Mouse (Mus musculus): ENCODE results near the gene Acvr2b. TPM values are rescaled to one million over a fixed set of nuclear protein-coding genes. Genes with fewer than 3 reads are reported as not detected.
A peak's percentile ranks its signal among the peaks of the same experiment; 100 is the strongest.

The Acvr2b gene
- polyA plus RNA-seq, 1 experiment, result 5.9 TPM

DNA sequence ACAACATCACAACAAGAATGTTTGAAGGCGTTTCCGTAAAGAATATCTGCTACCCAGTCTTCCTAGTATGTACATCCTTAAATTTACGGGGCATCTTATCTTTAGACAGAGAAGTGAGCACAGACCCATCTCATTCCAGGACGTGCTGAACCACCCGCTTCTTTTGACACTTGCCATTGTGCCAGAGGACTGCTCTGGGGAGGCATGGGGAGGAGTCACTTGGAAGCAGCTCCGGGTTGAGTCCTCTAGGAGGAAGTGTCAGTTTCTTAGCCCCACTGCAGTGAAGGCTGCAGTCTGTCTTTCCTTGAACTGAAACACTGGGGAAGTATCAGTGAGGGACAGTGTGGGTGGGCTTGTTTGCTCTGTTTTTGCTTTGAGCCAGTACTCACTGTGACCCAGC is 43.8 kb downstream of the Acvr2b start:
- Histone ChIP-seq H3K4me3 (ENCODE audit: low read depth, low read length) (peak overlapping the region; percentile 18), H3K27me3 (ENCODE audit: control insufficient read depth, insufficient read depth, low read length) (no peaks in the 10 kb centered on the region), H3K36me3 (ENCODE audit: control insufficient read depth, insufficient read depth, low read length) (peaks cover 15% of the 10 kb centered on the region), H3K27ac (ENCODE audit: insufficient read depth, low read depth, low read length) (no peak overlapping the region), H3K4me1 (ENCODE audit: control insufficient read depth, insufficient read depth, insufficient read length, low read length) (peaks cover 5% of the 10 kb centered on the region; the same call in 1 of the 2 replicates)
- WGBS, result 5% methylated on average over 6 of the region's 6 CpGs
- TF ChIP-seq CTCF (IDR thresholded peaks at IDR 0.05; ENCODE audit: extremely low read depth, insufficient read length, insufficient replicate concordance, low read depth, low read length) (no peak), POLR2A (IDR thresholded peaks at IDR 0.05; ENCODE audit: low read depth, low read length) (no peak)

DNA sequence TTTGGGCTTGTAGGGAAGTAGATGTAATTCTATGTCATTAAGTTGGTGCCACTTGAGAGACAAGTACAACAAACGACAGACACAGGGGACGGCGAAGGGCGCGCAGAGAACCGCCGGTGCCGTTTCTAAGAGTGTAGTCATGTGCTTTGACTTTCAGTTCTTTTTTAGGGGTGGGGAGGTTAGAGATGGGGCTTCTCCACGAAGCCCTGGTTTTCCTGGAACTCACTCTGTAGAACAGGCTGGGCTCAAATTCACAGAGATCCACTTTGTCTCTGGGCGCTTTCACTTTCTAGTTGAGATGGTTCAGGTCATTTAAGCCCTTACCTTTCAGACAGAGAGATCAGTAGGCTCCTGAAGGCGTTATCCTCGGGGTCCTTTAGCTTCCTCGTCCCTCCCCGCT is 54.0 kb downstream of the Acvr2b start:
- no peak for TF ChIP-seq CTCF (IDR thresholded peaks at IDR 0.05; ENCODE audit: extremely low read depth, insufficient read length, insufficient replicate concordance, low read depth, low read length)
- no peak for TF ChIP-seq POLR2A (IDR thresholded peaks at IDR 0.05; ENCODE audit: low read depth, low read length)
- 80% methylated on average over 14 of the region's 14 CpGs for WGBS
- peaks cover 8% of the 10 kb centered on the region for H3K36me3 ChIP-seq (ENCODE audit: control insufficient read depth, insufficient read depth, low read length)
- H3K4me3 ChIP-seq (ENCODE audit: low read depth, low read length), result no peak overlapping the region
- H3K4me1 ChIP-seq (ENCODE audit: control insufficient read depth, insufficient read depth, insufficient read length, low read length), result no peaks in the 10 kb centered on the region
- no peaks in the 10 kb centered on the region for H3K27me3 ChIP-seq (ENCODE audit: control insufficient read depth, insufficient read depth, low read length)
- no peak overlapping the region for H3K27ac ChIP-seq (ENCODE audit: insufficient read depth, low read depth, low read length)

DNA sequence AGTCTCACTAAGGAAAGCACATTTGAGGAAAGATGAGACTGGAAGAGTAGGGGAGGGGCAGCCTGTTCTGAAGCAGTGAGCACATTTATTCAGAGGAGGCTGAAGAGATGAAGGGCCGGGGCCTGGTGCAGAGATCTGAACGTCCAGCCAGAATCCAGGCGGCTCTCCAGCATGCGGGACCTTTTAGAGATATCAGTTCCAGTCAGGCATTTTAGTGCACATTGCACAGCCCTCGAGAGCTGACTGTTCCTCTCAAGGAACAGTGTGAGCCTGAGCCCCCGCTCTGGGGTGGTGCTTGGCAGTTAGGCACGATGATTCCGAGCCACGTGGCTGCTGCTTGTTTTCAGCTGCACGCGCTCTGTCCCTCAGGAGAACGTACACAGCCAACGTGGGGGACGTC is 55.2 kb downstream of the Acvr2b start:
- 87% methylated on average over 14 of the region's 14 CpGs for WGBS
- Histone ChIP-seq H3K36me3 (ENCODE audit: control insufficient read depth, insufficient read depth, low read length) (peaks cover 5% of the 10 kb centered on the region), H3K27ac (ENCODE audit: insufficient read depth, low read depth, low read length) (no peak overlapping the region), H3K4me3 (ENCODE audit: low read depth, low read length) (no peak overlapping the region), H3K27me3 (ENCODE audit: control insufficient read depth, insufficient read depth, low read length) (no peaks in the 10 kb centered on the region), H3K4me1 (ENCODE audit: control insufficient read depth, insufficient read depth, insufficient read length, low read length) (no peaks in the 10 kb centered on the region)
- TF ChIP-seq CTCF (IDR thresholded peaks at IDR 0.05; ENCODE audit: extremely low read depth, insufficient read length, insufficient replicate concordance, low read depth, low read length), result no peak
- TF ChIP-seq POLR2A (IDR thresholded peaks at IDR 0.05; ENCODE audit: low read depth, low read length), result no peak

DNA sequence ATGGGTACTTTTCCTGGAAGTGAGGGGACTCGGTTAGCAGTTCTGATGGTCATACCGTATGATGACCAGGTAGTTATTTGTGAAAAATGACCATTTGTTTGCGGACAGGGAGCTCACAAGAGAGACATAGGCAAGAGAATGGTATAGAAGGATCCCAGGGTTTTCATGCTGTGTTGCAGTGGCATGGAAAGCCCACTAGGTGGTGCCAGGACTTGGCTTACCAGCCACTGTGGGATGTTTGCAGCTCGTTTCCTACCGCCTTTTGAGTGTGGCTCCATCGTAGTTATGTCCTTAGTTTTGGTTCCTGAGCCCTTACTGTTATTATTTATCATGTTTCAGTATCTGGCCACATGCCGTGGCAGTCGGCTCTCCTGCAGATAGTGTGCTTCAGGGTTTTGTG is 58.5 kb downstream of the Acvr2b start:
- Histone ChIP-seq H3K36me3 (ENCODE audit: control insufficient read depth, insufficient read depth, low read length) (peaks cover 25% of the 10 kb centered on the region), H3K27me3 (ENCODE audit: control insufficient read depth, insufficient read depth, low read length) (no peaks in the 10 kb centered on the region), H3K27ac (ENCODE audit: insufficient read depth, low read depth, low read length) (no peak overlapping the region), H3K4me3 (ENCODE audit: low read depth, low read length) (no peak overlapping the region), H3K4me1 (ENCODE audit: control insufficient read depth, insufficient read depth, insufficient read length, low read length) (no peaks in the 10 kb centered on the region)
- TF ChIP-seq POLR2A (IDR thresholded peaks at IDR 0.05; ENCODE audit: low read depth, low read length), result no peak
- TF ChIP-seq CTCF (IDR thresholded peaks at IDR 0.05; ENCODE audit: extremely low read depth, insufficient read length, insufficient replicate concordance, low read depth, low read length), result peak; percentile 82; the same call in 1 of the 2 replicates
- WGBS, result 46% methylated on average over 8 of the region's 8 CpGs

DNA sequence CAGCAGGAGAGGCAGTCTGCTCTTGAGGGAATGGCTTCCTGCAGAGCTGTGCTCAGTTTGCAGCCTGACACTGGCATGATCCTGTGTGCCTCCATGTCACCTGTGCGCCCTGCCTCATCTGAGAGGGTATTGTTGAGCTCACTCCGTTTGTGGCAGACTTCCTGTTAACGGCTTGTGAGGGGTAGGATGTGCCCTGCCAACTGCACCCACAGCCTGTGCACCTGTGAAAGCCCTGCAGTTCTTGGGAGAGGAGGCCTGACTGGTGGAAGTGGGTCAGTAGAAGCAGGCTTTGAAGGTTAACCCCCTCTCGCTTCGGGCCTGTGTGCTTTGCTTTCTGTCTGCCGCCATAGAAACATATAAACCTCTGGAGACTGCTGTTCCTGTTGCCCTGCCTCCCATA is 63.1 kb downstream of the Acvr2b start:
- H3K4me3 ChIP-seq (ENCODE audit: low read depth, low read length), result no peak overlapping the region
- H3K27ac ChIP-seq (ENCODE audit: insufficient read depth, low read depth, low read length), result no peak overlapping the region
- TF ChIP-seq POLR2A (IDR thresholded peaks at IDR 0.05; ENCODE audit: low read depth, low read length), result no peak
- TF ChIP-seq CTCF (IDR thresholded peaks at IDR 0.05; ENCODE audit: extremely low read depth, insufficient read length, insufficient replicate concordance, low read depth, low read length), result no peak
- 86% methylated on average over 6 of the region's 6 CpGs for WGBS
- no peaks in the 10 kb centered on the region for H3K4me1 ChIP-seq (ENCODE audit: control insufficient read depth, insufficient read depth, insufficient read length, low read length)
- no peaks in the 10 kb centered on the region for H3K27me3 ChIP-seq (ENCODE audit: control insufficient read depth, insufficient read depth, low read length)
- peaks cover 35% of the 10 kb centered on the region for H3K36me3 ChIP-seq (ENCODE audit: control insufficient read depth, insufficient read depth, low read length)

DNA sequence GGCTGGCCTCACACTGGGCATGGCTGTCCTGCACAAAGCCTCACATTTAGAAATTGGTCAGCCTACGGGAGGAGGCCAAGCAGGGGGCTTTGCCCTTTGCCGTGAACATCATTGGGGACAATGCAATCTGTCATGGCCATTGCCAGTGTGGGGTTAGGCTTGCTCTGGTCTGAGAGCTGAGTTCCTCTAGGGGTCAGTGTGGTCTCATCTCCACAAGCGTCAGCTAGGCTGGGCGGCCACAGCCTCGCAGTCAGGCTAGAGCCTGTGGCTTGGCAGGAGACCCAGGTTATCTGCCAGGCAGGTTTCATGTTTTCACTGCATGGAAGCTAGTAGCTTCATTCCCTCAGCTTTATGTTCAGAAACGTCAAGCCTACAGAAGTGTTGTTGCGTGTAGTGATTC is 63.7 kb downstream of the Acvr2b start:
- 78% methylated on average over 7 of the region's 7 CpGs for whole genome bisulfite sequencing
- Histone ChIP-seq H3K4me3 (ENCODE audit: low read depth, low read length) (no peak overlapping the region), H3K36me3 (ENCODE audit: control insufficient read depth, insufficient read depth, low read length) (peaks cover 35% of the 10 kb centered on the region), H3K4me1 (ENCODE audit: control insufficient read depth, insufficient read depth, insufficient read length, low read length) (no peaks in the 10 kb centered on the region), H3K27me3 (ENCODE audit: control insufficient read depth, insufficient read depth, low read length) (no peaks in the 10 kb centered on the region), H3K27ac (ENCODE audit: insufficient read depth, low read depth, low read length) (no peak overlapping the region)
- TF ChIP-seq CTCF (IDR thresholded peaks at IDR 0.05; ENCODE audit: extremely low read depth, insufficient read length, insufficient replicate concordance, low read depth, low read length) (no peak), POLR2A (IDR thresholded peaks at IDR 0.05; ENCODE audit: low read depth, low read length) (no peak)

DNA sequence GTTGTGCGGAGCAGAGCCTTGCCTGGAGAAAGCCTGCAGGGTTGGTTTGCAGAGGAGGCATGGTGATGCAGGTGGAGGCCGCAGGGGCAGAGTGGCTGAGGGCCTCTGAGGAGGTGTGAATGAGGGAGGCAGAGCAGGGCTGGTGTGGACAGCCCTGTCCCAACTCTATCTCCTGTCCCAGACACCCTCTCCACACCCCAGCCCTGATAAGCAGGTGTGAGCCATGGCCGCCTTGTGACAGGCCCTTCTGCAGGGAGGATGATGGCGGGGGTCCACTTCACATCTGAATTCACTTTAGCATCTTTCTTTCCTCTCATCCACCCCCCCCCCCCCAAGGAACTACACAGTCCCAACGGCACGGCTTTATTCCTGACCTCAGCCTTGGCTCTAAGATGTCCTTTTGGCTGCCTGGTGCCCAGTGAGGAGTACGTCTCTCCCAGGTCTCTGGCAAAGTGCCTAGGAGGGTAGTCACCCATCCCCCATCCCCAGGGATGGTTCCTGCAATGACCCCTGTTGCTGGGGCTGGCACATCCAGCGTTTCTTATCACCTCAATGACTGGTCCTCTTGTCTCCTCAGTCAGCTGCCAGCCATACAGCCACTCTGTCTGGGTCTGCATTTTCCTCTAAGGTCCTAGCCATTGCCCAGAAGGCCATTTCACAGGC is 67.9 kb downstream of the Acvr2b start:
- TF ChIP-seq POLR2A (IDR thresholded peaks at IDR 0.05; ENCODE audit: low read depth, low read length), result no peak
- TF ChIP-seq CTCF (IDR thresholded peaks at IDR 0.05; ENCODE audit: extremely low read depth, insufficient read length, insufficient replicate concordance, low read depth, low read length), result no peak
- H3K36me3 ChIP-seq (ENCODE audit: control insufficient read depth, insufficient read depth, low read length), result peaks cover 14% of the 10 kb centered on the region
- 79% methylated on average over 8 of the region's 8 CpGs for WGBS
- no peak overlapping the region for H3K4me3 ChIP-seq (ENCODE audit: low read depth, low read length)
- no peaks in the 10 kb centered on the region for H3K27me3 ChIP-seq (ENCODE audit: control insufficient read depth, insufficient read depth, low read length)
- H3K4me1 ChIP-seq (ENCODE audit: control insufficient read depth, insufficient read depth, insufficient read length, low read length), result no peaks in the 10 kb centered on the region
- no peak overlapping the region for H3K27ac ChIP-seq (ENCODE audit: insufficient read depth, low read depth, low read length)

All from small intestine, adult 2 months (tissue).